In genomic region chr5:28012496-28012895, GRCm38 (mm10) we compare ENCODE assay signal across 15 mouse cellular contexts.
"Had no signal": no experiment of that assay in that cellular context is flagged by ENCODE, and none has a peak within 500 bp of the region (broad histone marks: within the 10 kb centered on the region; RNA-seq: fewer than 3 reads in every experiment).

No protein-coding gene starts in this region.

- H3K27ac ChIP-seq: kidney, embryonic 15.5 days; limb, embryonic 13.5 days; midbrain, embryonic 10.5 days; neural tube, embryonic 15.5 days had no signal

- H3K36me3 ChIP-seq: kidney, embryonic 15.5 days; limb, embryonic 13.5 days; midbrain, embryonic 10.5 days; neural tube, embryonic 15.5 days had no signal

- H3K27me3 ChIP-seq: kidney, embryonic 15.5 days; limb, embryonic 13.5 days; neural tube, embryonic 15.5 days had no signal

- DNase-seq: kidney, adult 2 months; kidney, postnatal 14 days; left cerebral cortex, postnatal 4 days; lung, embryonic 14.5 days; lung, postnatal 10 days; lung, postnatal 4 days; midbrain, embryonic 14.5 days; right cerebral cortex, adult 18-20 months; right cerebral cortex, postnatal 25 days; thymus, postnatal 4 days had no signal

- H3K9me3 ChIP-seq: kidney, embryonic 15.5 days; limb, embryonic 13.5 days; midbrain, embryonic 10.5 days; neural tube, embryonic 15.5 days had no signal

- H3K4me2 ChIP-seq: kidney, embryonic 15.5 days; limb, embryonic 13.5 days; lung, embryonic 14.5 days; neural tube, embryonic 15.5 days had no signal

- H3K9ac ChIP-seq: kidney, embryonic 15.5 days; limb, embryonic 13.5 days; lung, embryonic 14.5 days; neural tube, embryonic 15.5 days had no signal

- H3K4me3 ChIP-seq: kidney, embryonic 15.5 days; limb, embryonic 13.5 days; midbrain, embryonic 10.5 days; myocyte; neural tube, embryonic 15.5 days had no signal

- H3K4me1 ChIP-seq: kidney, embryonic 15.5 days; limb, embryonic 13.5 days; midbrain, embryonic 10.5 days; neural tube, embryonic 15.5 days had no signal
